Mouse (Mus musculus): Measurements from ENCODE around the gene 9530068E07Rik.
"Not testable (repeated sequence)": the region's sequence is repeated elsewhere in the genome, so short reads cannot be mapped to it uniquely, and the experiment has no call there.

Gene 9530068E07Rik

GRCm38 (mm10) chr11:52395940-52396596, at the start of gene 9530068E07Rik:
Gene 9530068E07Rik, plus strand, starts transcription at chr11:52396428.
- peak; percentile 89 for DNase-seq

GRCm38 (mm10) chr11:52346635-52347005, 49.6 kb upstream of the 9530068E07Rik start:
- DNase-seq: no peak

- no peak for DNase-seq
These were observed 48.1 kb upstream of the 9530068E07Rik start for GRCm38 (mm10) chr11:52348156-52348555.

GRCm38 (mm10) chr11:52348724-52349123, 47.5 kb upstream of the 9530068E07Rik start:
- peak; percentile 46 for DNase-seq

GRCm38 (mm10) chr11:52350924-52351323, 45.3 kb upstream of the 9530068E07Rik start:
- DNase-seq: peak; percentile 67

GRCm38 (mm10) chr11:52352271-52352670, 44.0 kb upstream of the 9530068E07Rik start:
- no peak for DNase-seq

- no peak for DNase-seq
These were observed 41.6 kb upstream of the 9530068E07Rik start for GRCm38 (mm10) chr11:52354644-52355043.

GRCm38 (mm10) chr11:52355601-52356000, 40.6 kb upstream of the 9530068E07Rik start:
- no peak for DNase-seq

GRCm38 (mm10) chr11:52357091-52357490, 39.1 kb upstream of the 9530068E07Rik start:
- not testable (repeated sequence) for DNase-seq

GRCm38 (mm10) chr11:52358520-52358919, 37.7 kb upstream of the 9530068E07Rik start:
- no peak for DNase-seq

- DNase-seq: peak; percentile 35
These were observed 36.4 kb upstream of the 9530068E07Rik start for GRCm38 (mm10) chr11:52359686-52360470.

GRCm38 (mm10) chr11:52360471-52361277, 35.6 kb upstream of the 9530068E07Rik start, which contains the start of gene Vdac1:
Gene Vdac1, plus strand, starts transcription at chr11:52360860.
- peak; percentile 89 for DNase-seq

- DNase-seq: peak; percentile 52
These were observed 34.8 kb upstream of the 9530068E07Rik start for GRCm38 (mm10) chr11:52361287-52361921.

GRCm38 (mm10) chr11:52364376-52364775, 31.9 kb upstream of the 9530068E07Rik start:
- no peak for DNase-seq

GRCm38 (mm10) chr11:52365143-52365542, 31.1 kb upstream of the 9530068E07Rik start:
- no peak for DNase-seq

GRCm38 (mm10) chr11:52366358-52366757, 29.9 kb upstream of the 9530068E07Rik start:
- no peak for DNase-seq

GRCm38 (mm10) chr11:52368176-52368985, 27.8 kb upstream of the 9530068E07Rik start:
- DNase-seq: no peak

GRCm38 (mm10) chr11:52369252-52370134, 26.7 kb upstream of the 9530068E07Rik start:
- no peak for DNase-seq

GRCm38 (mm10) chr11:52370135-52370452, 26.1 kb upstream of the 9530068E07Rik start:
- no peak for DNase-seq

GRCm38 (mm10) chr11:52370538-52370937, 25.7 kb upstream of the 9530068E07Rik start:
- no peak for DNase-seq

GRCm38 (mm10) chr11:52373841-52374240, 22.4 kb upstream of the 9530068E07Rik start:
- no peak for DNase-seq

Measured in thymus, postnatal 25 days (tissue).